Mouse (Mus musculus): ENCODE data around the gene Zfyve1.

The Zfyve1 gene

DNA sequence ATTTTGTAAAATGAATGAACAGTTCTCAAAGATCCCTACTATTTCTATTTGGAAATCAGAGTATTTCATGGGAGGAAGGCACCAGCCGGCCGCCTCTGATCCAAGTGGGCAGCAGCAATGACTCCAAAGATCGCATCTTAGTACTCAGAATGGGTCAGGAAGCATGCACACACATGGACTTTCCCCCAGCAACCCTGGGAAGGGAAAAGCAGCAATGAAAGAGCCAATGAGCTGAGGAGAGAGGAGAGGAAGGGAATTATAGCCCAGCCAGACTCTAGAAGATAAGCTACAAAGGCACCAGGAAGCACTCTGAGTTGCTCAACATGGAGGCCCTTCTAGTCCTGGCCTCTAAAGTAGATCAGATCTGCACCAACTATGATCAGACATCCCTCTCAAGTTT is 16.7 kb downstream of the Zfyve1 start:
- no peak for DNase-seq (ENCODE audit: low spot score in 2 of 2)

- DNase-seq (ENCODE audit: low spot score in 2 of 2) = no peak
These were observed 18.0 kb downstream of the Zfyve1 start for GRCm38 (mm10) chr12:83578896-83579569.

DNA sequence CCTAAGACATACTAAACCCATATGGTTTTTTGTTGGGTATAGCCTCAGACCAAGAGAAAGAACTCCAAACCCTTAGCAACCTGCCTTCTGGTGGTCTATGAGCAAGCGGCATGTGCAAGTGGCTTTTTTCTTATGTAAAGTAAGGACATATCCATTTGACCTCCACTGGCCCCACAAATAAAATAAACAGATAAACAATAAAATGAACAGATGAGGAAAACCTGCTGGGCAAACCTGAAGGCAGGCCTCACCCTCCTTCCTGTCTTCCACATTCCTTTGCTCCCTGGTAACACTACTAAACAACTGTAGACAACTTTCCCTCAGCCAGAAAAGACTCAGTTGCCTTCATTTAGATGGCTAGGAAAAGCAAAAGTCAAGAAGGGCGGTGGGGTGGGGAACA is 18.7 kb downstream of the Zfyve1 start:
- DNase-seq (ENCODE audit: low spot score in 2 of 2) = no peak

- no peak for DNase-seq (ENCODE audit: low spot score in 2 of 2)
These were observed 19.6 kb downstream of the Zfyve1 start for GRCm38 (mm10) chr12:83577445-83577844.

- DNase-seq (ENCODE audit: low spot score in 2 of 2) = no peak
These were observed 24.3 kb downstream of the Zfyve1 start for GRCm38 (mm10) chr12:83572717-83573116.

DNA sequence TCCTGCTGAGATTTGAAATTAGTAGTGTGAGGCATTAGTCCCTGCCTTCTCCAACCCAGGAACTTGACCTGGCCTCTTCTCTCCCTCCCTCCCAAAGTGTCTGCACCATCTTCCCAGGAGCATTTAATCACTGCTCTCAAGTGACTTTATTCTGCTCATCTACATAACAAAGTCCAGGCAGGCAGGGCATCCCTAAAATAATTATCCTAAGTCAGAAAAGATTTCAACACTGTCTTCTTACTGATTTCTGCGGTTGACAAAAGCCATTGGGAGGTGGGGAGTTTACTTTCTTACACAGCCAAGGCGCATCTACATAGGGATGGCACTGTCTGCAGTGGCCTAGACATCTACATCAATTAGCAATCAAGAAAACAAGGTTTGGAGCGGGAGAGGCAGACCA is 27.2 kb downstream of the Zfyve1 start:
- DNase-seq (ENCODE audit: low spot score in 2 of 2) = no peak

- DNase-seq (ENCODE audit: low spot score in 2 of 2) = no peak
These were observed 34.4 kb downstream of the Zfyve1 start for GRCm38 (mm10) chr12:83562589-83562988.

- no peak for DNase-seq (ENCODE audit: low spot score in 2 of 2)
These were observed 36.8 kb downstream of the Zfyve1 start for GRCm38 (mm10) chr12:83560189-83560588.

DNA sequence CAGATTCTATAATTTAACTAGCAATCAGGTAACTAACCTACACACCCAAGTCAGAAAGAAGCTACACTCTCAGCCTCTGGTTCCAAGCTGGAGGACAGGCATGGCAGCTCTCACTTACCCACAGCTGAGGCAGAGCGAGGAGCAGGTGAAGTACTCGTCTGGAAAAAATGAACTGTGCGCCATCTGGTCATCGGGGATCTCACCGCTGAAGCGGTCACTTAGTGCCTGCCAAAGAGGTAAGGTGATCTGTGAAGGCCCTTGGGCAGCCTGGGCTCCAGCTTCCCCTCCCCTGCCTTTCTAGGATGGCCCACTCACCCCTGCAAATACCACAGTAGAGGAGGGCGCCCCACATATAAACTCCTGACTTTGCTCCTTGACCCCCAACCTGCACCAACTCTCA is 38.5 kb downstream of the Zfyve1 start:
- DNase-seq (ENCODE audit: low spot score in 2 of 2) = no peak

DNA sequence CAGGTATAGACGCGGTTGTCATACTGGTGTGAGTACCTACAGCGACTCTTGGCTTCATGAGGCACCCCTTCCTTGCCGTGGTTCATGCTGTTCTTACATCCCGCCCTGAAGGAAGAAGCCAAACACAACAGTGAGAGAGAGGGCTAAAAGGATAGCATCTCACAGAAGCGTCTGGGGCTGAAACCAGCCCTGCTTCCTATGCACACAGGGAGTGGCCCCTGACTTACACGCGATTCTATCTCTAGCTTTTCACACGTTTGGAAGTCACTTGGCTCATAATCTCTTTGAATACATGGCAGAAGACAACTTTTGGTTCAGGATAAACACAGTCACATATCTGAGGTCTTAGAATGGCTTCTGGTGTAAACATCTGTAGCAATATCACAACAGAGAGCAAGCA is 41.4 kb downstream of the Zfyve1 start:
- DNase-seq (ENCODE audit: low spot score in 2 of 2) = no peak

DNA sequence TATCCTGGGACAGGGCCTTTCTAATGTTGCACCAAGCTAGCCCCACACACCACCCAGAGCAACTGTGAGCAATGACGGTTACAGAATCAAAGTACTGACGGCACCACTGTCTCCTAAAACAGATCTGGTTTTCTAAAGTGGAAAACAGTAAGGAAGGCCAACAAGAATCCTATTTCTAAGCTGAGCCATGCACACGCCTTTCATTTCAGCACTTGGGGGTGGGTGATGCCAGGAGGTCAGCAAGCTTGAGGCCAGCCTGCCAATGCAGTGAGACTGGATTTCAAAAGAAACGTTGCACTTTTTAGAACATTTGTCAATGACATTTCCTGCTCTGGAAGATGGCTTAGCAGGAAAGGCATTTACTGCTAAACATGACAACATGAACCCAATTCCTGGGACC is 43.2 kb downstream of the Zfyve1 start:
- DNase-seq (ENCODE audit: low spot score in 2 of 2) = no peak

- DNase-seq (ENCODE audit: low spot score in 2 of 2) = no peak
These were observed 45.7 kb downstream of the Zfyve1 start for GRCm38 (mm10) chr12:83551305-83551704.

DNA sequence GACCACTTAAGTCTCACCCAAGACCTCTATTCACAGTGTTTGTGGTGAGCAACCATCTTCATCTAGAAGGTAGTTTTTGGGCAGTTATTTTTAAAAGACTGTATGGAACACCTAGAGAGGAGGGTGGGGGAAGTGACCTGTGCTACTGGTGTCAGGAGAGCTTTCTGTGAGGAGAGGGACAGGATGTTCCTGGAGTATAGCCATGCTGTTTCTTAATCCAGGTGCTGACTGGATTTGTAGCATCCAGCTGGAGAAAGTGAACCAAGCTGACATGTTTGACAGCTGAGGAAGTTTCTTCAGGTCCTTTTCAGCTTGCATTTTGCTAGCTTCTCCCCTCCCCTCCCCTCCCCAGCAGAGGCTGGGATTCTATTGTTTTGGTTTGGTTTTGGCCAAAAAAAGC is 52.2 kb downstream of the Zfyve1 start:
- no peak for DNase-seq (ENCODE audit: low spot score in 2 of 2)

DNA sequence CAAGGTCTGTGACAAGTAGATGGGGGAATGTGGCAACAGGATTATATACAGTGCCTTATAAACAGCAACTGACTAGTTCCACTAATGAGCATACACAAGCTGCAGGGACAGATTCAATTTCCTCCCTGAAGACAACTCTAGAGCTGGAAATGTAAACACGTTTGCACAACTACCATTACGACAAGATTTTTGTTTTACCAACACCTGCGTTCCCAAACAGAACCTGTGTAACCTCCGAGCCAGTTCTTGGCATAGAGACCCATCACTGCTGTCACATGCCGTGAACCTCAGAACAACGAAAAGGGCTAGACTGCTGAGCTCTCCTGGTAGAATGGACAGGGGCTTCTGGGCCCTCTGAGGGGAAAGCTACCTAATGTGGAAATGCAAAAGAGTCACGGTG is 53.0 kb downstream of the Zfyve1 start:
- no peak for DNase-seq (ENCODE audit: low spot score in 2 of 2)

GRCm38 (mm10) chr12:83536039-83536438 is 61.0 kb downstream of the Zfyve1 start:
- DNase-seq (ENCODE audit: low spot score in 2 of 2) = no peak

DNA sequence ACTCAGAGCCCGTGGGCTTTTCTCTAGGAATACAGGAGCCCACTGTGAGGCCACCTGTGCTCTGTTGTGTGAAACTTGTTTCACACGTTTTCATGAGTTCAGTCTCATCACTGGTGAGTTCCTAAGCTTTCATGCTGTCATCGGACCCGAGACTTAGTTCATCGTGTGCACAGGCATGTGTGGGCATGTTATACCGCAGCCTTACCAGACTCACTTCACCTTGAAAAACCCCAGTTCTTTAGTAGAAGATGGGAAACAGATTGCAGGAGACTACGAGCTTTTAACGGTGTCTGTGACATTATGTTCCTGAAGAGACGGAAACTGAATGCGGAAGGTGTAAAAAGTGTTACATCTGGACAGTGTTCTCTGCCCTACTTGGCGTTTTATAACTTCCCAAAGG is 61.6 kb downstream of the Zfyve1 start:
- DNase-seq (ENCODE audit: low spot score in 2 of 2) = no peak

DNA sequence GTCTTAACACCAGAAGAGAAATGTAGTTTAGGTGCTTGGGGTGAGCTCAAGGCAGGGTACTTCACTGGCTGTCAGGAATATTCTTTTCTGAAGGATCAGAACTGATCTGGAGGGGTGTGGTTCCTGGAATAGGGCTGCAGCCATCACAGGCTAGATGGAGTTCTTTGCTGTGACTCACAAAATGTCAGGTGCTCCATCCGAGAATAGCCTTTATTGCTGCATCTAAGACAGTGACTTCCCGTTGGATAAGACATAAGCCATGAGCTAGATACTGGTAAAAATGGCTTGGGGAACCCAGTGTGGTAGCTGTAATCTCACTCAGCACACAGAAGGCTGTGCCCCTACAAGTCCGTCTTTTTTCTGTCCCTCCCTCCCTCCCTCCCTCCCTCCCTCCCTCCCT is 62.8 kb downstream of the Zfyve1 start:
- DNase-seq (ENCODE audit: low spot score in 2 of 2) = no peak

GRCm38 (mm10) chr12:83532966-83533365 is 64.1 kb downstream of the Zfyve1 start:
- no peak for DNase-seq (ENCODE audit: low spot score in 2 of 2)

GRCm38 (mm10) chr12:83531992-83532391 is 65.0 kb downstream of the Zfyve1 start:
- DNase-seq (ENCODE audit: low spot score in 2 of 2) = no peak

GRCm38 (mm10) chr12:83528665-83529064 is 68.4 kb downstream of the Zfyve1 start:
- DNase-seq (ENCODE audit: low spot score in 2 of 2) = no peak

DNA sequence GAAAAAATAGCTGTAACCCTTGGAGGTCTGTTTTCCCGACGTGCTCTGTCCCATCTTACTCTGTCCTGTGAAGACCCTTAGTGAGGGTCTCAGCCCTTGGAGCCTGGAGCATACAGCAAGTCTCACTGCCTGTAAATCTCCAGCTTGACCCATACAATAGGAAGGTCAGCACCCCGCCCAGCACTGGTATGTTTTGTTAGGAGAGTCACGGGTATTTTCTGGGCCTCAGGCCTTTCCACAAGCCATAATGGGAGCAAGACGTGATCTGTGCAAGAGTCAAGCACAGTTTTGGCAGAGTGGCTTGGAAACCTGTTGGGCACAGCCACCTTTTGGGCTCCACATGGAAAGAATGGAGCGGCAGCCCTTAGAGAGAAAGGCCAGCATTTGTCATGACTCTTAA is 69.2 kb downstream of the Zfyve1 start:
- no peak for DNase-seq (ENCODE audit: low spot score in 2 of 2)

DNA sequence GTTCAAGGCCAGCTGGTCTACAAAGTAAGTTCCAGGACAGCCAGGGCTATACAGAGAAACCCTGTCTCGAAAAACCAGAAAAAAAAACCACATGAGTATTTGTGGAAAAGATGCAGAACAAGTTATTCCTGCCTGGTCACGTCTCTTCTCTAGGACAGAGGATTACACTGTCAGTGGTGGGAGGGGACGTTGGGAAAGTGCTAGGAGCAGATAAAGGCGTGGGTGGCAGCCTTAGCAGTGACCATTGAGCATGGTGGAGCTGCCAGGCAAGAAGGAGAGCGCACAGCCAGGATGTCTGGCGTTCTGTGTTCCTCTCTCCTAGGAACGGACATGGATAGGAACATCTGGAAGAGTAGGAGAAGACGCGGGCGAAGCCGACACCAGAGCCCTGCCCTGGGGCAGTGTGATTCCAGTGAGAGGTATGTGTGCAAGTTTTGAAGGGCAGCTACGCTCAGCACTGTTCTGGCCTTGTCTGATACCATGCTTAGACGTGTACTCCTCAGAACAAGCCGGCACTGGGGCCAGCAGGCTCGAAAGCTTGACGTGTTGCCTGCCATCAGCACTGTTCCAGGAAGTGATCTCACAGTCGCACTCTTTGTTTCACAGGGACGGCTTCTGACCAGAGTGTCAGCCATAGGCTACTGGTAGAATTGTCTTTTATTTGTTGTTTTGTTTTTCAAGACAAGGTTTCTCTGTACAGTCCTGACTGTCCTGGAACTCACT is 71.0 kb downstream of the Zfyve1 start:
- peak in 1 of 2 experiments; percentile 61 for DNase-seq (ENCODE audit: low spot score in 2 of 2)

DNA sequence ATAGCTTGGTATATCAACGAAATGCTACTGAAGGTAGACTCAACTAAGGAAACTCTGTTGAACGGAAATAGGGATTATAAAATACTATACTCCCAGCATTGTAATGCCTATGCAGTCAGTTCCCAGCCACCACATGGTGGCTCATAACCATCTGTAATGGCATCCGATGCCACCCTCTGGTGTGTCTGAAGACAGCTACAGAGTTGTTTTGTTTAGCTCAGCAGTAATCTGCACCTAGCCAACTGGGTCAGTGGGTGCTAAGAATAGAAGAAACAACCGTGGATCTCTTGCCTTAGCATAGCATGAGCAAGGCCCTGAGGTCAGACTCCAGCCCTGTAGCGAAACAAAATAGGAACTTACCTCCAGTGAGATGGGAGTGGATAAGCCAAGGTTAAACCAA is 72.7 kb downstream of the Zfyve1 start:
- no peak for DNase-seq (ENCODE audit: low spot score in 2 of 2)

DNA sequence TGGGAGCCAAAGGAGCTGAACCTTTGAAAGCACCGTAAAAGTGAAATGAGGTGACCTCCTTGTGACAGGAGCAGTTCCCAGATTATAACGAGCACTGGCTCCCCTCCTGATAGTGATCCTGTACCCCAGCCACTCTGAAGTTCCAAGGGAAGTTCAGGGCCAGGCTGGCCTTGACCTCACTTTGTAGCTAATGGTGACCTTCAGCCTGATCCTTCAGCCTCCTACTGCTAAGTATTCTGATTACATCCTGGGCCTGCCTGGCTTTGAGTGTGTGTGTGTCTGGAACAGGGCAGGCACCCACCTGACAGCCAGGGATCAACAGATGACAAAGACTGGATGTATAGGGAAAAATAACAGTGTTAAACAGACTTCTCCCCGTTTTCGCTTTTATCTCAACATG is 73.1 kb downstream of the Zfyve1 start:
- no peak for DNase-seq (ENCODE audit: low spot score in 2 of 2)

Data from right cerebral cortex, postnatal 36 days (tissue).